Mouse (Mus musculus): ENCODE data around the gene Lsamp.

- TF ChIP-seq UBTF (IDR thresholded peaks at IDR 0.05; ENCODE audit: low read depth, low read length) (no peak), RAD21 (IDR thresholded peaks at IDR 0.05; ENCODE audit: low read depth, low read length) (no peak), POLR2A (IDR thresholded peaks at IDR 0.05; ENCODE audit: low read depth, low read length) (no peak), MAX (IDR thresholded peaks at IDR 0.05; ENCODE audit: low read length) (no peak), E2F4 (IDR thresholded peaks at IDR 0.05; ENCODE audit: insufficient replicate concordance, low read depth, low read length) (no peak), RCOR1 (conservative IDR thresholded peaks at IDR 0.05; ENCODE audit: low read depth, low read length) (no peak), ZNF384 (IDR thresholded peaks at IDR 0.05; ENCODE audit: low read depth, low read length) (no peak), ETS1 (conservative IDR thresholded peaks at IDR 0.05; ENCODE audit: low read depth, low read length) (no peak), ELF1 (IDR thresholded peaks at IDR 0.05; ENCODE audit: low read depth, low read length) (no peak), CTCF (conservative IDR thresholded peaks at IDR 0.05 in 1 of 2, IDR thresholded peaks at IDR 0.05 in 1 of 2; ENCODE audit: low read depth in 2 of 2, low read length in 2 of 2) (no peak), HCFC1 (IDR thresholded peaks at IDR 0.05; ENCODE audit: low read depth, low read length) (no peak), BHLHE40 (IDR thresholded peaks at IDR 0.05; ENCODE audit: low read depth, low read length) (no peak), EP300 (IDR thresholded peaks at IDR 0.05; ENCODE audit: low read length) (no peak)
Measured at GRCm38 (mm10) chr16:41588675-41589301, 1604.6 kb downstream of the Lsamp start.
